Mouse (Mus musculus): ENCODE results near the gene Axin2. TPM values are rescaled to one million over a fixed set of nuclear protein-coding genes. Genes with fewer than 3 reads are reported as not detected.
"Not testable (repeated sequence)": the region's sequence is repeated elsewhere in the genome, so short reads cannot be mapped to it uniquely, and the experiment has no call there.

Gene Axin2
- 10 to 100 TPM; 24.6 to 29.6 TPM for total RNA-seq (2021)

DNA sequence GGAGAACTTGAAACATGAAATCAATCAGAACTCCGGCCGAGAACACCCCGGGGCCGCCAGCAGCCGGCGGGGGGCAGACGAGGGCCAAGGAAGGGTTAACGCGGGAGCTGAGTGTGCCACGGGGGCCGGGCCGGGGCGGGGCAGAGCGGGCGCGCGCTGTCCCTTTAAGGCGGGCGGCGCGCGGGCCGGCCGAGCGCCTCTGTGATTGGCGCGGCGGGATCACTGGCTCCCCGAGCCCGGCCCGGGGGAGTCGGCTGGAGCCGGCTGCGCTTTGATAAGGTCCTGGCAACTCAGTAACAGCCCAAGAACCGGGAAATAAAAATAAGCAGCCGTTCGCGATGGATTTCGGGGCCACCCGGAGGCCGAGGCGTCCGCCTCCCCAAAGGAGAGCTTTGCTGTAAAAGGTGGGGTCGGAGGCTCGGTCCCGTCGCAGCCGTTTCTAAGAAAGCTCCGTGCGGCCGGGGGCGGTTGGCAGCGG is at the start of gene Axin2:
TSS of gene Axin2 (plus strand) at position 192 of the 478 bp plus-strand sequence.
- DNase-seq (ENCODE audit: extremely low spot score in 1 of 2, low spot score in 1 of 2), result peak; percentile 73 to 81

DNA sequence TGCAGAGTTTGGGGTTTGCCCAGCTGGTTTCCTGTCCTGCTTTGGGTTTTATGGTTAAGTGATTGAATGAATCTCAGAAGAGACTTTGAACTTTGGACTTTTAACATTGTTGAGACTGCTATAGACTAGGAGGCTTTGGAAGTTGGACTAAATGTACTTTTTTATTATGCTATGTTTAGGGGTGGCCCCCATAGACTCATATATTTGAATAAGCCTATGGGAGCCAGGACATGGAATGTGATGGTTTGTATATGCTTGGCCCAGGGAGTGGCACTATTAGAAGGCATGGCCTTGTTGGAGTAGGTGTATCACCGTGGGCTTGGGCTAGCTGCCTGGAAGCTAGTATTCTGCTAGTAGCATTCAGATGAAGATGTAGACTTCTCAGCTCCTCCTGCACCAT is 48.9 kb upstream of the Axin2 start:
- not testable (repeated sequence) for DNase-seq (ENCODE audit: extremely low spot score in 1 of 2, low spot score in 1 of 2)

DNA sequence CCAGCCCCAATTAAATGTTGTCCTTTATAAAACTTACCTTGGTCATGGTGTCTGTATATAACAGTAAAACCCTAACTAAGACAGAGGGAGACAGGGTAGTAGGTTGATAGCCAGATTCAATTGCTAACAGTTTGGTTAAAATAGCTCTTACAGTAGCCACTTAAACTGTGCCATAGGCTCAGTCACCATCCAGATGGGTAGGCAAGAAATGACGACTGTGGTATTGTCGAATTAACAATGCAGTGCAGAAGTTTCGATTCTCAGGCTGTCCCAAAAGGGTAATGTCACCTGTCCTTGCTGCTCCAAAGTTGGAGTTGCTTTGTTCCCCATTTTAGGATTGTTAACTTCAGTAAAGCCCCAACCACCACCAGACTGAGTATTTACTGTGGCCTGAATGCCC is 48.4 kb upstream of the Axin2 start:
- DNase-seq (ENCODE audit: extremely low spot score in 1 of 2, low spot score in 1 of 2), result no peak

DNA sequence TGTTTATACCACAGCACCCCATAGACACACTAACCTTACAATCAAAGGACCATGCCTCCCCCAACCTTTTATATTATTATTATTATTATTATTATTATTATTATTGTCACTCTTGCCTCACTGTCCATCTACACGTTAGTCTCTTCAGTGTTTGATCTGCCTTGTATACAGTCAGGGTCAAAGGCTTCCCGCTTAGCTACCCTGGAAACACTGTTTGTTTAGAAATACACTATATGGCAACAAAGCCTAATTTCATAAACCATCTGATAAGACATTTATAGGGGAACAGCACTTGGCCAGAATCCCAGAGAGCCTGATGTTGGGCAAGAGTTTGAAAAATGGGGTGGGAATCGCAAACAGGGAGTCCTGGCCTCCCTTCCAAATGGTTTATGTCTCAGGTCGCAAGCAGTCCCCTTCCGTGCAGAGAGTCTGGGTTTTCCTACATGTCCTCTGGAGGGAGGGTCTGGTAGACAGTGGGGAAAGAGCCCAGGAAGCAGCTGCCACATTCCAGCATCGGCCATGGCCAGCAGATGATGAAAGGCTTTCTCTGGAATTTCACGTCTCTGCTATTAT is 43.4 kb upstream of the Axin2 start:
- DNase-seq (ENCODE audit: extremely low spot score in 1 of 2, low spot score in 1 of 2), result no peak

DNA sequence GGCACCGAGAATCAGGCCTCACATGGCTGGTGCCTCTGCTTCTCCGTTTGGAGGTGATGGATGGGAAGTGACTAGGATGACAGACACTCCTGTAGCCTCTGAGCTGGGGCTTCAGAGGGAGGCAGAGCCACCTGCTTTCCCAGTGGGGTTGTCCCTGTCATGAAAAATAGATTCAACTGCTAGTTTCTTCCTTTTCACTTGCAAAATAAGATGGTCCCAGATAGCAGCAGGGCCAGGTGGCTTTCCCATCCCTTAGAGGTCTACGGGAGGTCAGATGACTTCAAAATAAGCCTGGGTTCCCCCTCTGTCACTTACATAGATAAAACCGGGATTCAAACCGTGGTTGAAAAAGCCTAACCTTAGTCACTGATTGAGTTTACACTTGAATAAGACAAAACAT is 42.6 kb upstream of the Axin2 start:
- no peak for DNase-seq (ENCODE audit: extremely low spot score in 1 of 2, low spot score in 1 of 2)

DNA sequence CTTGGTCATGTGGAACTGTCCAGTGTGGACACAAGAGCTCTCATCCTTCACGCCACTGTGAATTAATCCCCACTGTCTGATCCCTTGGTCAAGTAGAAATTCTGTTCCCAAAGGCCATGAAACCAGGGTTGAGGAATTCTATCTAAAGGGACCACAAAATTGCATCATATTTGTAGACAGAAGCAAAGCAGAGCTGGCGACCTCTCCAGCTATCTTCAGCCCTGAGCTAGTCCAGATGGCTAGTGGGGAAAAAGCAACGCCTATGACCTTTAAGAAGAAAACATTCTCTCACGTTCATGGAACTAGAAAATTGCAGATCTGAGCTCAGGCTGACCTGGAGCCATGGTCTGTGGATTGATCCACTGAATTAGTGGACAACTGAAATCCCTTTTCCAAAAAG is 39.6 kb upstream of the Axin2 start:
- no peak for DNase-seq (ENCODE audit: extremely low spot score in 1 of 2, low spot score in 1 of 2)

DNA sequence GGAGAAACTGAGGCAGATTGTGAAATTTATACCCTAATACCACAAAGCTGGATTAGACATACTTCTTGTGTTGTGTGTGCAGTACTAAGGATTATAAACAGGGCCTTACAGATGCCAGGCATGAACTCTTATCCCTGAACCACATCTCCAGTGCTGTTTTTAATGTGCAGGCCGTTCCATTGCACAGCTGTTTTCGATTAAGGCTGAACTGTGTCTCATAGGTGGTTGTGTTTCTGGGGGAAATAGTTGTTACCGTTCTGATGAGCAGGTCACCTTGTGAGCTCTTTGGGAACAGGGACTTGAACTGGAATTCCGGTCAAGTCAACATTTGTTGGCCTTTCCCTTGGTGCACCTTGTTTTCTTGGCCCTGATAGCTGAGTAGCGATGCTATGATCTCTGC is 38.5 kb upstream of the Axin2 start:
- DNase-seq (ENCODE audit: extremely low spot score in 1 of 2, low spot score in 1 of 2), result no peak

DNA sequence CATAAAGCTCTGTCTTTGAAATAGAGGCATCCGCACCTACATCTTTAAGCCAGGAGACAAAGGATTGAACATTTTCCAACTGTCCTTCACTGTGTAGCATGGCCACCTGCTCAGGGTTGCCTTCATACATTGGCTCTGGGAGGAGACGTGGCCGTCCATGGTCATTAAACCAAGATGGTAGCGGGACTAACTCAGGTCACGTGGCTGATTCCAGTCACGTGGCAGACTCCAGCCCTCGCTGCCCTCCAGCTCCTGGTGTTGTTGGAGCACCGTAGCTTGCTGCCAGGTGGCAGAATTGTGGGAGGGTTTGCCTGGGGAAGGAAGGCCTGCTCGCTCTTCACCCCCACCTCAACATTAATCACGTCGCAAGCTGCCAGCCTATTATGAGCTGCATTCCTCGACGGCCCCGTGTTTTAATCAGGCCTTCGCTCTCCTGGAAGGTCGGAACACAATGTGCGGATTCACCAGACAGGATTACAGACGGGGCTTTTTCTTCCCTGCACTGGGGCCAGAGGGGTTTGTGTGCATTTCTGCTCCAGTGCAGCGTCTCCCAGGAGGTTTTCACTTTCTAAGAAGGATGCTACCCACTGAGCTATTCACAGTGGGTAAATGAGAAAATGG is 34.8 kb upstream of the Axin2 start:
- no peak for DNase-seq (ENCODE audit: extremely low spot score in 1 of 2, low spot score in 1 of 2)

DNA sequence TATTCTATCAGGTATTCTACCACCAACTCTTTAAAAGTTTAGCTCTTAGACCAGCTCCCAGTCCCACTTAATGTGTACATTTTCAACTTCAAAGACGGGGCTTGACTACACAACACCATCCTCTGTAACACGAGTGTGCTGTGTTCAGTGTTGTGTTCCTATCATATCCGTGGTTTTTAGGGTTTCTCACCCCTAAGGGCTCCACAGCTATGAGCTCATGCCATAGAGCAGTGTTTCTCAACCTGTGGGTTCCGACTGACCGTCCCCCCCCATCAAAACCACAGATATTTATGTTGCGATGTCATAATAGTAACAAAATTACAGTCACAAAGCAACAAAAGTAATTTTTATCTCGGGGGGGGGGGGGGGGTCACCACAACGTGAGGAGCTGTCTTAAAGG is 34.1 kb upstream of the Axin2 start:
- DNase-seq (ENCODE audit: extremely low spot score in 1 of 2, low spot score in 1 of 2), result no peak

DNA sequence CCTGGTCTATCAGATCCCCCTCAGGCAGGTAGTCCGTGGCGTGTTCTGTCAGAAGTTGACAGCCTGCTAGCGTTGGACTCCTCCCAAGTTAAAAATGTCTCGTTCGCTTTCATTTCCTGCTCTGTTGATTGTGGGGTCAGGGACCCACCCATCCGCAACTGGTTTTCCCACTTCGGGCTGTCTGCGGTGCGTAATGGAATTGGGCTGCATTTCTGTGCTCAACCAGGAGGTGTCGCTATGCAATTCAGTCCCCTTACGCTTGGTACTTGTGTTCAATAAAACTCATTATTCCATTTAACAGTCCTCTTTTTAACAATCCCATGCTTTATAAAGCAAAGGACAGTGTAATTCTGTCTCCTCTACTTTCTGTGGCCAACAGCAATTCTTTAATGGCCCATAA is 31.0 kb upstream of the Axin2 start:
- peak in 1 of 2 experiments; percentile 46 for DNase-seq (ENCODE audit: extremely low spot score in 1 of 2, low spot score in 1 of 2)

DNA sequence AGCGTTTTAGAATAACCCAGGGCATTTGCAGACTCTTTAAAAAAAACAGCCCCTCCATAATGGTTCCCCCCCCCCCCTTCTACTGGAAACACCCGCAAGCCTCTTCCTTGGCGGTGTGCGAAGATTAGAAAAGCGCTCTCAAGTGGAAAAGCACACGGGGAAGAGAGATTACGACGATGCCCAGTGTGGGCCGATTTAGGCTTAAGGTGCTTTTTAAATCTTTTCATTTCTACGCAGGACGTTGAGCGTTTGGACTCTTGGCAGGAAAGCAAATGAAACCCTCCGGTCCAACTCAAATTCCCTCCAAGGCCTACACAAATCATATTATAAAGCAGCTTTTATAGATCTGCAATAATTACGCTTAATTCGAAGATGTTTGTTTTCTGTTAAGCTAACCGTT is 29.6 kb upstream of the Axin2 start:
- no peak for DNase-seq (ENCODE audit: extremely low spot score in 1 of 2, low spot score in 1 of 2)

DNA sequence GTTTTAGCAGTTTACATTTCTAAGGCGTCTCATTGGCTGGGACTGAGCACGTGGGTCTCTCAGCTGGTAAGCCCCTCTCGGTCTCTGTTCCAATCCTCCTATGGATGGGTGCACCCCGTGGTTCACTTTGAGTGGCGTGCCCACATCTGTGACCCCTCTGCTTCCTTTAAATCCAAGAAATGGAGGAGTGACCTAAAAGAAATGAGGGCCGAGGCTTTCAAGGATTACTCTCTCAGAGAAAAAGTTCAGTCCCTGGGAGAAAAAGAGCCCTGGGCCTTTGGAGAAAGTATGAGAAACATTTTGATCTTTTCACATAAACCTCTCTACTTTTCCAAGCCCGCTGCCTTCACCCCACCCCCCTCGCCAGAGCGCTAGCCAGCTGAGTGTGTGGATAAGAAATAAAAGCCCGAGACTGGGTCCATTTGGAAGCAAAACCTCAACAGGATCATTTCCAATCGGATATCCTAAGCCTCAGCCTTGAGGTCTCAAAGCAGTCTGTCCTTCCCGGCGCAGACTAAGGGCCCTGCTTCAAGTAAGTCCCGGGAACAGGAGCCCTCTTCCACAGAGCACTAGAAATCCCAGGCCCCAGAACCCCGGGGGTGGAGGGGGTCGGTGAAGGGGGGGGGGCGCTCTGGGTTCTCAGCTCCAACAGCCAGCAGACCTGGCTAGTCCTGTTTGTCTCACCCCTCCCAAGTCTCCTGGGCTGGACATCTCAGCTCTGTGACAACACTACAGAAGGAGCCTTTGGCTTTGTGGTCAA is 28.9 kb upstream of the Axin2 start:
- no peak for DNase-seq (ENCODE audit: extremely low spot score in 1 of 2, low spot score in 1 of 2)

DNA sequence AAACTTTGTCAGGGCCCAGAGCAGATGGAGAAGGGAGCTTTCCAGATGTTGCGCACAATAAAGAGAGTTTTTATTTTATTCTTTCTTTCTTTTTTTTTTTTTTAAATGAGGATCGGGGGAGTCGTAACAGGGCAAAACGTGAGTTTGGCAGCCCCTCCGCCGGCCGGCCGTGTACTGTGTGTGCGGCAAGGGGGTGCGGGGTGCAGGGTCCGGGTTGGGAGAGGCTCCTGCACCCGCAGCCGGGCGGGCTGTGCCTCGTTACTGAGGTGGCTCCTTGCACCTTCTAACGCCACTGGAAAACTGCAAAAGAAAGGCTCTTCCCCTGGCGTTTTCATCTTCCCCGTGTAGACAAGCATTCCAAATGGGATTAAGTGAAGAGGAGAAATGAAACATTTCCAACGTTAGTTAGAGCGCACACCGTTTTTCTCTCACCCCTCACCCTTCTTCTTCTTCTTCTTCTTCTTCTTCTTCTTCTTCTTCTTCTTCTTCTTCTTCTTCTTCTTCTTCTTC is 28.2 kb upstream of the Axin2 start:
- no peak for DNase-seq (ENCODE audit: extremely low spot score in 1 of 2, low spot score in 1 of 2)

DNA sequence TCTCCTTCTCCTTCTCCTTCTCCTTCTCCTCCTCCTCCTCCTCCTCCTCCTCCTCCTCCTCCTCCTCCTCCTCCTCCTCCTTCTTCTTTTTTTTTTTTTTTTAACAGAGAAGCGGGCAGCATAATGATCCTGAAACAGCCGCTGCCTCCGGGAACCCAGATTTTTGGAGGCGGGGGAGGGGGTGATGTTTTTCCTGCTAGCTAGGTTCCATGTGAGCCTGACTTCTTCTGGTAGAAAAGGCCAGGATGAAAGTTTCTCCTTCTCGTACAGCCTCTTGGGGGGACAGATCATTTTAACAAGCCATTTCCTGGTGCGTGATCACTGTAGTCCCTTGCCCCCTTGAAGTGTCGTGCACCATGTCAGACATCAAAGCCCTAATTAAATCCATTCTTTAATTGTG is 27.7 kb upstream of the Axin2 start:
- no peak for DNase-seq (ENCODE audit: extremely low spot score in 1 of 2, low spot score in 1 of 2)

DNA sequence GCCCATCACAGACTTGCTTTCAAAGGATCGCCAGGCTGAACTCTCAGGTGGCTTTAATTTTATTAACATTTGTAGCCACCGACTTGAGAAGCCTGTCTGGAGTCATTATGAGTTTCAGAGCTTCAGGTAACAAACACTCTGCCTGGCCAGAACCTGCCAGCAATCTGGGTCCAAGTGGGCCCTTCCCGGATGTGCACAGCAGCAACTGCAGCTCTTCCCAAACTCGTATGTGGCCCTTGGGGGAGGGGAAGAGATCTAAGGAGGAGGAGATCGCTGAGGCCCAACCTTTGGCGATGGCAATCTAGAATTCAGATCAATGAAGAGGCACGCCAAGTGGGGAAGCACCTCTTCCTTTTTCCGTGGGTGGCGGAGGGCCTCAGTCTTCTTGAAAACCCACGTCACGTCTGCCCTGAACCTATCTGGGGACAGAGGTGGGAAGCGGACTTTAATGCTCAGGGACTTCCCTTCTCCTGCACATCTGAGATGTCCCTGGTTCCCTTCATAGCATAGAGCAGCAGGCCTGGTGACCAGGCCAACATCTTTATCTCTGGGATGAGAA is 26.8 kb upstream of the Axin2 start:
- DNase-seq (ENCODE audit: extremely low spot score in 1 of 2, low spot score in 1 of 2), result no peak

DNA sequence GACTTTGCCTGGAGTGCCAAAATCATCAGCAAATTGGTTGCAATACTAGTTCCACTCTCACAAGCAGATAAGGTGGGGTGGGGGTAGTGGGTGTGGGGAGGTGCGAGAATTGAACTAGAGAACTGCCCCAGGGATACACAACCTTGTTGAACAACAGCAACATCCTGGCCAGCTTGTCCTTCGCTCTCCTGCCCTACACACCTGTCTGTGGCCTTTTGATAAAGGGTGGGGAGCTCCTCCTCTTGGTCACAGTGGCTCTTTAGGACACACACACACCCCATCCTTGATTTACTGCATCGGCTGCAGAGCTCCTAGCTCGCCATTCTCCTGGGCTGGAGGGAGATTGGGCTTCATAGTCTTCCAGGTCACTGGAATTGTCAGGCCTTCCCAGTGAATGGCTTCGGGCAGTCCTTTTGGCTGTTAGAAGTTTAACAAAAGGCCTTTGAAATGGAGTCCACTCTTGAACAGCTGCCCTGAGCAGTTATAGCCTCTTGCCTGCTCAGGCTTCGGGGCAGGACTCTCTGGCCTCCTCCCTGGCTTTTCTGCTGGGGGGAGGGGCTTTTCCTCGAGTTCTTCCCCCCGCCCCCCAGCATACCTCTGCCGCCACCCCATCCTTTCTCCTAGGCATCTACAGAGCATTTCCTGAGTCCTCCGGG is 26.2 kb upstream of the Axin2 start:
- DNase-seq (ENCODE audit: extremely low spot score in 1 of 2, low spot score in 1 of 2), result no peak

DNA sequence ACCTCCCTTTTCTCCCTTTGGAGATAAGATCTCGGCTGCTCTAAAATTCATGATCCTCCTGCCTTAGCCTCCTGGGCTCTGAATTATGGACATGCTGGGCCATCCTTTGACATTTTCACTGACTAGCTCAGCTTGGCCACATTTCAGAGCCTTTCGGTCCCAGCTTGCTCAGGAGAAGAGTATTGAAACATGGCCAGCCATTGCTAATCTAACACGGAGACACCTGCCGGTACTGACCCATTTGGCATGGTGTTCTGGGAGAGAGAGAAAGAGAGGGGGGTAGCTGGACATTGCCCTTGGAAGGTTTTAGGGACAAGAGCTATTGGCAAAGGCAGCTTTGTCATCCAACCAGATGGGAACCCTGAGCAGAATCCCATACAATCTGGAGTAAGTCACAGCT is 23.1 kb upstream of the Axin2 start:
- DNase-seq (ENCODE audit: extremely low spot score in 1 of 2, low spot score in 1 of 2), result no peak

DNA sequence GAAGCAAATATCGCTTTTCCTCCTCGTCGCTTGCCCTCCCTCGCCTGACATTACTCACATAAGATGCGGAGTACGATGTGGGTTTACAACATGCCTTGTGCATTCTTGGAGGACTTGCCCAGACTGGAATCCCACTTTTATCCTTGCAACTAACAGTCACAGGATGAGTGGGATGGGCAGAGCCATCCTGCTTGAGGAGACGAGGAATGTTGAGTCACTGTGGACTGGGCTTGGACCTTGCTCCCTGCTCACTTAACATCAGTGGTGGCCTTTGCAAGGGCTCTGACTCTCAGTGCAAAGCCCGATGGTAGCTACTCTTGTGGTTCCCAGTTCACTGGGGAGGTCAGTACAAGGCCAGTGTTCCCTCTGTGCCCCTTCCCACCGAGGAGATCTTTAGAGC is 22.1 kb upstream of the Axin2 start:
- DNase-seq (ENCODE audit: extremely low spot score in 1 of 2, low spot score in 1 of 2), result no peak

DNA sequence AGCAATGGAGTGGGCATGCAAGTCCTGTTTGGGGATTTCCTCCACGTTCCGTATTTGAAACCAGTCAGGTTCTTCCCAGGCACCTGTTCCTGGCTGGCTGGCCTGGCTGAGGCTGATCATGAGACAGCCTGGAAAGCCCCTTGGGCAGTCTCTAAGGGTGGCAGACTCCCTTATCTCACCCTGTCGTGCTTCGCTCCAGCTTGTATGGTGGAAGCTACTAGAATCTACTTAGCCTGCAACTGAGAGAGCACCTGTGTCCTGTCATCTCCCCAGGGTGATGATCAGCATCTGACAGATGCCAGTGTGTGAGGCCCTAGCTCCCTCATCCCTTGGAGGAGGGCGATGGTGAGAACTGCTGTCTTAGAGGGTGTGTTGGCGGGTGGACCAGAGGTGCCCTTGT is 21.7 kb upstream of the Axin2 start:
- DNase-seq (ENCODE audit: extremely low spot score in 1 of 2, low spot score in 1 of 2), result no peak

DNA sequence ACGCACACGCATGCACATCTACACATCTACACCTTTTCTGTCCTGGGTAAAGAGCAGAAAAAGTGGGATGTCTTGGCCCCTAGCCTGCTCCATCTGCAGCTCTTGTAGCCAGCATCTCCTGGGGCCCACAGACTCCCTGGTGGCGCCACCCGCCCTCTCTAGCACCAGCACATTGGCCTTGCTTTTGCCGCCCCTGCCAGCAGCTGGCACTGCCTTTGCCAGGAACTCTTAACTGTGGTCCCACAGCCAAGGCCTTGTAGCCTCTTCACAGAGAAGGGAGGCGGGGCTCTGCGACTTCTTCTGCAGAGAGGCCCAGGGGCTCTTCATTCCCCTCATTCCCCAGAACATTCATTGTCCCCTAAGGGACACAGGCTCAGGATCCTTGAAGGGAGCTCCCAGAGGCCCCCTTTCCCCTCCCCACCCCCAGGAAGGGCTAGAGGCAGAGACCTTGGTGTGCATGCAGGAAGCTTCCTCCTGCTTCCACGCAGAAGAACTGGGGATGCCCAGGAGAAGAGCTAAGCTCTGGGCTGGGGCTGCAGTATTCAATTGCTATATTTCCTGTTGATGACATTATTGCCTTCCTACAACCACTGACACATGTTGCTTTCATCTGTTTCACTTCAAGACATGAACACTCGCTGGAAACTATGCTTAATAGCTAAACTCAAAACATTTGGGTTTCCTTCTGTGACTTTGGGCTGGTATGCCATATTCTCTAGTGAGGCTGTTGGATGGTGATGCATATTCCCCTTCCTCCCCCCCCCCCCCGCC is 19.2 kb upstream of the Axin2 start:
- DNase-seq (ENCODE audit: extremely low spot score in 1 of 2, low spot score in 1 of 2), result peak; percentile 18 to 39
